Mouse (Mus musculus): Measurements from ENCODE around the gene Zfp747. TPM values are rescaled to one million over a fixed set of nuclear protein-coding genes. Genes with fewer than 3 reads are reported as not detected.

Gene Zfp747
- polyA plus RNA-seq, 1 experiment: 5.1 TPM

DNA sequence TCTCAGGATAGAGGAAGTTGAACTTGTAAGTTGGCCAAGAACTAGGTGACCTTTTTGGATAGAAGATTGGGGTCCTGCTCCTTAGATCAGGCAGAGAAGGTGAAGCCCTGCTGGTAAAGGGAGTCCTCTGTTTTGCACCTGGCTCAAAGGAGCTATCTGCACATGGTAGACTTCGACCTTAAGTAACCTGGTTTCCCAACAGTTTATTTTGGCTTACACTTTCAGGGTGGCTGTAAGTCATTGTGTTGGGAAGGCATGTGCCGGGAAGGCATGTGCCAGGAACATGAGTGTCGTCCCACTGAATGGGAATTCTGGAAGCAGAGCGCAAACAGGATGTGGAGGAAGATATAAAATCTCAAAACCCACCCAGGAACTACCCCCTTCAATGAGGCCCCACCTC, 40.2 kb downstream of the Zfp747 start:
- Histone ChIP-seq H3ac (ENCODE audit: control insufficient read depth, insufficient read length, low read depth) (no peak overlapping the region), H3K79me3 (ENCODE audit: low read depth) (no peaks in the 10 kb centered on the region), H3K79me2 (ENCODE audit: control insufficient read depth, insufficient read depth) (no peaks in the 10 kb centered on the region), H3K27me3 (ENCODE audit: control insufficient read depth, insufficient read depth, insufficient read length) (peaks cover 40% of the 10 kb centered on the region), H3K4me3 (ENCODE audit: insufficient read depth, poor library complexity, severe bottlenecking) (no peak overlapping the region), H3K36me3 (ENCODE audit: control insufficient read depth, insufficient read depth) (no peaks in the 10 kb centered on the region)
- TF ChIP-seq MYOD1 (IDR thresholded peaks at IDR 0.05; ENCODE audit: control insufficient read depth, insufficient read length, low read depth) (no peak), CTCF (IDR thresholded peaks at IDR 0.05; ENCODE audit: control insufficient read depth, insufficient read depth, insufficient read length) (no peak), MAX (IDR thresholded peaks at IDR 0.05) (no peak), CEBPB (IDR thresholded peaks at IDR 0.05; ENCODE audit: low read depth) (no peak), USF1 (IDR thresholded peaks at IDR 0.05; ENCODE audit: low read depth) (no peak), MYOG (IDR thresholded peaks at IDR 0.05; ENCODE audit: control insufficient read depth, extremely low read depth, insufficient read length) (no peak), FOSL1 (IDR thresholded peaks at IDR 0.05; ENCODE audit: insufficient read depth, low read length, poor library complexity, severe bottlenecking) (no peak)

DNA sequence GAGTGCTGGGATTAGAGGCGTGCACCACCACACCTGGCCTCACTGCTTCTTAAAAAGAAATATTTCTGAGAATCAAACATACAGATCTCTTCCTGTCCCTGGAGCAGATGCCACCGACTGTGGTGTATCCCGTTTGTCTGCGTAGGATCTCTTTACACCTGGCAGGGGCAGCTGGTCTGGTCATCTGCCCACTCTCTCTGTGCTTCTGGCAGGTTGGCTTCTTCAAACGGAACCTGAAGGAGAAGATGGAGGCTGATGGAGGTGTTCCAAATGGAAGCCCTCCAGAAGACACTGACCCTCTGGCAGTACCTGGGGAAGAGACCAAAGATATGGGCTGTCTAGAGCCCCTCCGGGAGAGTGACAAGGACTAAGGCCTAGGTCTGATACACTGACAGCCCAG, 42.6 kb downstream of the Zfp747 start:
- TF ChIP-seq CEBPB (IDR thresholded peaks at IDR 0.05; ENCODE audit: low read depth) (no peak), CTCF (IDR thresholded peaks at IDR 0.05; ENCODE audit: control insufficient read depth, insufficient read depth, insufficient read length) (no peak), MAX (IDR thresholded peaks at IDR 0.05) (no peak), USF1 (IDR thresholded peaks at IDR 0.05; ENCODE audit: low read depth) (no peak), MYOG (IDR thresholded peaks at IDR 0.05; ENCODE audit: control insufficient read depth, extremely low read depth, insufficient read length) (no peak)
- Histone ChIP-seq H3K79me2 (ENCODE audit: control insufficient read depth, insufficient read depth) (no peaks in the 10 kb centered on the region), H3K4me3 (ENCODE audit: insufficient read depth, poor library complexity, severe bottlenecking) (no peak overlapping the region), H3K36me3 (ENCODE audit: control insufficient read depth, insufficient read depth) (no peaks in the 10 kb centered on the region), H3K79me3 (ENCODE audit: low read depth) (no peaks in the 10 kb centered on the region), H3ac (ENCODE audit: control insufficient read depth, insufficient read length, low read depth) (no peak overlapping the region), H3K27me3 (ENCODE audit: control insufficient read depth, insufficient read depth, insufficient read length) (peaks cover 60% of the 10 kb centered on the region)

DNA sequence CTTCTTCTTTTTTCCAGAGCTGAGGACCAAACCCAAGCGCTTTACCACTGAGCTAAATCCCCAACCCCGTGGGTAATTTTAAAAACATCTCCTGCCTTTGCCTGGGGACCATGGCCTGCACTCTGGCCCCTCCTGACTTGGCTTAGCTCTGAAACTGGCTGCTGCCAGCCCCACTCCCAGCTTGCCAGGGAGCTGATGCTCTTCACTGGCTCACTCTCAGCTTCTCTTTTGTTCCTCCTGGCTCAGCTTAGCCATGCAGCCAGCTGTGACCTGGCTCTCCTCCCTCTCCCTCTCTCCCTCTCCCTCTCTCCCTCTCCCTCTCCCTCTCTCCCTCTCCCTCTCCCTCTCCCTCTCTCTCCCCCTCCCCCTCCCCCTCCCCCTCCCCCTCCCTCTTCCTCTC, 49.2 kb downstream of the Zfp747 start:
- Histone ChIP-seq H3K79me3 (ENCODE audit: low read depth) (no peaks in the 10 kb centered on the region), H3K27me3 (ENCODE audit: control insufficient read depth, insufficient read depth, insufficient read length) (peaks cover 73% of the 10 kb centered on the region), H3K79me2 (ENCODE audit: control insufficient read depth, insufficient read depth) (no peaks in the 10 kb centered on the region), H3ac (ENCODE audit: control insufficient read depth, insufficient read length, low read depth) (no peak overlapping the region), H3K36me3 (ENCODE audit: control insufficient read depth, insufficient read depth) (no peaks in the 10 kb centered on the region), H3K4me3 (ENCODE audit: insufficient read depth, poor library complexity, severe bottlenecking) (no peak overlapping the region)
- TF ChIP-seq FOSL1 (IDR thresholded peaks at IDR 0.05; ENCODE audit: insufficient read depth, low read length, poor library complexity, severe bottlenecking): no peak
- no peak for TF ChIP-seq MAX (IDR thresholded peaks at IDR 0.05)

DNA sequence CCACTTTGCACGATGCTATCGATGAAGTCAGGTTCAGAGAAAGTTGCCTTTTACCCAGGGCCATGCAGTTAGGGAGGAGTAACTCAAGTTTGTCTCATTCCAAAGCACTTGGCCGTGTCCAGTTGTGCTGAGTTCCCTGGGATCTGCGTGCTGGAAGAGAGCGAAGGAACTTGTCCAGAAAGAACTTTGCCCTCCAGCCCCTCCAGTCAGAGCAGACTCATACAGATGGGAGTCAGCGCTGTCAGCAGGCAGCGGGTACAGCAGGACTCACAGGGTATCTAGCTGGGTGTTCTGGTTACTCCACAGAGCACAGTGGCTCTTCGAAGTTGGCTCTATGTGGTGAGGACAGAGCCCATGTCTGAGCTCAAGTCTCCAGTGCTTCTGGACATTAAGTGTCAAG, 50.3 kb downstream of the Zfp747 start:
- no peaks in the 10 kb centered on the region for H3K79me2 ChIP-seq (ENCODE audit: control insufficient read depth, insufficient read depth)
- H3K27me3 ChIP-seq (ENCODE audit: control insufficient read depth, insufficient read depth, insufficient read length): peaks cover 79% of the 10 kb centered on the region
- TF ChIP-seq CEBPB (IDR thresholded peaks at IDR 0.05; ENCODE audit: low read depth) (no peak), MYOD1 (IDR thresholded peaks at IDR 0.05; ENCODE audit: control insufficient read depth, insufficient read length, low read depth) (no peak), USF1 (IDR thresholded peaks at IDR 0.05; ENCODE audit: low read depth) (no peak), CTCF (IDR thresholded peaks at IDR 0.05; ENCODE audit: control insufficient read depth, insufficient read depth, insufficient read length) (no peak), MYOG (IDR thresholded peaks at IDR 0.05; ENCODE audit: control insufficient read depth, extremely low read depth, insufficient read length) (no peak), FOSL1 (IDR thresholded peaks at IDR 0.05; ENCODE audit: insufficient read depth, low read length, poor library complexity, severe bottlenecking) (no peak), MAX (IDR thresholded peaks at IDR 0.05) (no peak)
- H3ac ChIP-seq (ENCODE audit: control insufficient read depth, insufficient read length, low read depth): no peak overlapping the region
- H3K36me3 ChIP-seq (ENCODE audit: control insufficient read depth, insufficient read depth): no peaks in the 10 kb centered on the region
- H3K79me3 ChIP-seq (ENCODE audit: low read depth): no peaks in the 10 kb centered on the region
- no peak overlapping the region for H3K4me3 ChIP-seq (ENCODE audit: insufficient read depth, poor library complexity, severe bottlenecking)

DNA sequence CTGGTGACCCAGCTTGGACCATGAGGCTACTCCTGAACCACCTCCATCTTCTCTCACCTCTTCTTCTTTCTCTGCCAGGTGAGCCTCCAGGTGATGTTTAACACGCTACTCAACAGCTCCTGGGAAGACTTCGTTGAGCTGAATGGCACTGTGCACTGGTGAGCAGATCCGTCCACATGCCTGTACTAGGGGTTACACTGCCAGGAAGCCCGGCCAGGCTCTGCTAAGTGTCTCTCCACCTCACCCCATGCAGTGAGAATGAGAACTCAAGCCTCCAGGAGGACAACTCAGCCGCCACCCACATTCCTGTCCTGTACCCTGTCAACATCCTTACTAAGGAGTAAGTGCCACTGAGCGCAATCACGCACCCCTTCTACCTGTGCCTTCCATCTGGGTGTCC, 50.9 kb downstream of the Zfp747 start:
- peaks cover 77% of the 10 kb centered on the region for H3K27me3 ChIP-seq (ENCODE audit: control insufficient read depth, insufficient read depth, insufficient read length)

More for the DNA sequence above, 50.9 kb downstream of the Zfp747 start:
- no peaks in the 10 kb centered on the region for H3K36me3 ChIP-seq (ENCODE audit: control insufficient read depth, insufficient read depth)
- TF ChIP-seq CEBPB (IDR thresholded peaks at IDR 0.05; ENCODE audit: low read depth) (no peak), USF1 (IDR thresholded peaks at IDR 0.05; ENCODE audit: low read depth) (no peak), MAX (IDR thresholded peaks at IDR 0.05) (no peak)
- H3K4me3 ChIP-seq (ENCODE audit: insufficient read depth, poor library complexity, severe bottlenecking): no peak overlapping the region
- H3ac ChIP-seq (ENCODE audit: control insufficient read depth, insufficient read length, low read depth): no peak overlapping the region
- H3K79me2 ChIP-seq (ENCODE audit: control insufficient read depth, insufficient read depth): no peaks in the 10 kb centered on the region
- no peaks in the 10 kb centered on the region for H3K79me3 ChIP-seq (ENCODE audit: low read depth)

Other genes starting within 250 kb of the Zfp747 start
- gene Spn, start 238.2 kb downstream of the Zfp747 start, polyA plus RNA-seq (2012; fragmentation: generic; extraction: Trizol): 23.1 TPM
- 56.2 TPM for gene Cd2bp2, start 180.0 kb downstream of the Zfp747 start, polyA plus RNA-seq (2012; fragmentation: generic; extraction: Trizol)
- gene Tbc1d10b, start 167.6 kb downstream of the Zfp747 start, polyA plus RNA-seq (2012; fragmentation: generic; extraction: Trizol): 41.4 TPM
- 39.4 TPM for gene Mylpf, start 167.2 kb downstream of the Zfp747 start, polyA plus RNA-seq (2012; fragmentation: generic; extraction: Trizol)
- gene Zfp553, start 143.0 kb downstream of the Zfp747 start, polyA plus RNA-seq (2012; fragmentation: generic; extraction: Trizol): 16.1 TPM
- gene Sept1, start 142.9 kb downstream of the Zfp747 start, polyA plus RNA-seq (2012; fragmentation: generic; extraction: Trizol): 1.7 TPM
- 38.0 TPM for gene Zfp771, start 131.8 kb downstream of the Zfp747 start, polyA plus RNA-seq (2012; fragmentation: generic; extraction: Trizol)
- gene Dctpp1, start 115.3 kb downstream of the Zfp747 start, polyA plus RNA-seq (2012; fragmentation: generic; extraction: Trizol): 226 TPM
- 41.4 TPM for gene Sephs2, start 102.0 kb downstream of the Zfp747 start, polyA plus RNA-seq (2012; fragmentation: generic; extraction: Trizol)
- 0.07 TPM for gene Itgal, start 79.8 kb downstream of the Zfp747 start, polyA plus RNA-seq (2012; fragmentation: generic; extraction: Trizol)
- gene Zfp768, start 30.5 kb downstream of the Zfp747 start, polyA plus RNA-seq (2012; fragmentation: generic; extraction: Trizol): 17.5 TPM
- gene 9130019O22Rik, start 11.1 kb upstream of the Zfp747 start, polyA plus RNA-seq (2012; fragmentation: generic; extraction: Trizol): 0.32 TPM
- gene E430018J23Rik, start 17.6 kb upstream of the Zfp747 start, polyA plus RNA-seq (2012; fragmentation: generic; extraction: Trizol): 2.9 TPM
- 1.9 TPM for gene Zfp764, start 30.8 kb upstream of the Zfp747 start, polyA plus RNA-seq (2012; fragmentation: generic; extraction: Trizol)
- gene Zfp688, start 46.0 kb upstream of the Zfp747 start, polyA plus RNA-seq (2012; fragmentation: generic; extraction: Trizol): 8.2 TPM
- gene Zfp689, start 73.1 kb upstream of the Zfp747 start, polyA plus RNA-seq (2012; fragmentation: generic; extraction: Trizol): 3.7 TPM
- gene Prr14, start 83.6 kb upstream of the Zfp747 start, polyA plus RNA-seq (2012; fragmentation: generic; extraction: Trizol): 28.6 TPM
- gene Fbrs, start 103.1 kb upstream of the Zfp747 start, polyA plus RNA-seq (2012; fragmentation: generic; extraction: Trizol): 20.9 TPM
- gene Srcap, start 135.9 kb upstream of the Zfp747 start, polyA plus RNA-seq (2012; fragmentation: generic; extraction: Trizol): 24.1 TPM
- gene Gm42715, start 143.5 kb upstream of the Zfp747 start, polyA plus RNA-seq (2012; fragmentation: generic; extraction: Trizol): 14.9 TPM
- not detected for gene Tmem265, start 185.3 kb upstream of the Zfp747 start, polyA plus RNA-seq (2012; fragmentation: generic; extraction: Trizol)
- gene Phkg2, start 197.3 kb upstream of the Zfp747 start, polyA plus RNA-seq (2012; fragmentation: generic; extraction: Trizol): 21.1 TPM
- gene Ccdc189, start 212.5 kb upstream of the Zfp747 start, polyA plus RNA-seq (2012; fragmentation: generic; extraction: Trizol): 4.2 TPM
- gene Rnf40, start 212.7 kb upstream of the Zfp747 start, polyA plus RNA-seq (2012; fragmentation: generic; extraction: Trizol): 29.7 TPM
- 5.2 TPM for gene Zfp629, start 239.7 kb upstream of the Zfp747 start, polyA plus RNA-seq (2012; fragmentation: generic; extraction: Trizol)

All from C2C12 (cell line).